Mouse (Mus musculus) ovary, postnatal 14 days (tissue): ENCODE results near the gene Gstm1.

ENCODE experiments used
- DNase-seq: peaks from one replicate; pipeline ENCODE4 v3.0.0; 2022; ENCODE audit warnings: low spot score

Gene Gstm1

DNA sequence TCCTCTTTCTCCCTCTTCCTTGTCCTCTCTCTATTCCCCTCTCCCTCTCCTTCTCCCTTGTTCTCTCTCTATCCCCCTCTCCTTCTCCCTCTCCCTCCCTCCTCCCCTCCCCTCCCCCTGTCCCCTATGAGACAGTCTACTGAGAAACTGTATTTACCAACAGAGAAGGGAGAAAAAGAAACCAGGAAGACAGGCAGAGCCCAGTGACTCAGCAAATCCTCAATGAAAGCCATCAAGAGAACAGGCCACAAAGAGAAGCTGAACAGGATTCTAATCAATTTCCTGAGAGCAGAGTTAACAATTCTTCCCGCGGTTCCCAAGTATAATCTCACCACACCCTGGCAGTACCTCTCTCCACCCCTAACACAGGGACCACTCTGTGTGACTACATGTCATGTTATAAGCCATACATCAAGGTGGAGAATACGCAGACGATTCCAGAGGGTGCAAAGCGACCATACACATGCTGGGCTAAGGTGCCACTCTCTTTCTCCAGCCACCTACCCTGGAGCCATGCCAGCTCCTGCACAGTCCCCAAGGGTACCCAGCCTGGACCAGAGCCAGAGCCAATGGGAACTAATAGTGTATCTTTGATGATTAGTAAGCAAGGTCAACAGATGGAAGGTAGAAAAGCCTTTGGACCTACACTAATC is 53.0 kb downstream of the Gstm1 start:
- DNase-seq, result no peak

DNA sequence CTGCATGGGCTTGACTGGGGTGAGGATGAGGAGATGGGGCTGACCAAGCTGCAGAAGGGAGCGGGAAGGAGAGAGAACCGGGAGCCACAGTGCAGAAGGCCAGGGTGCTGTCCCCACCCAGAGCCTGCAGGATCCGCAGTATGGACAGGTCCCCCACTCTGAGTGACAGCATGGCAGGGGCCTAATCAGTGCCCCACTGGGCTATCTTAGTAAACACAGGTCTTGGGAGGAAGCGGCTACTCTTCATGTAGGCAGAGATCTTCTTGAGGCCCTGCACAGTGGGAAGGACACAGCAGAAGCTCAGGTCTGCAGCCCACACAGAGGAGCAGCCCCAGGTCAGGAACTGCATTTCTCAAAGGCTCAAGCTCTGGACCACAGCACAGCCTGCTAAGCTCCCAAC is 53.7 kb downstream of the Gstm1 start:
- no peak for DNase-seq
